Mouse (Mus musculus) midbrain, embryonic 13.5 days (tissue): ENCODE results near the gene Vsx2. TPM values are rescaled to one million over a fixed set of nuclear protein-coding genes. Genes with fewer than 3 reads are reported as not detected.

ENCODE experiments used
- ATAC-seq: fragments of 200-750 bp; cut with Nextera tagmentation; 2 replicates; pipeline ENCODE4 v1.8.0; 2017; ENCODE audit warnings: mild to moderate bottlenecking, moderate TSS enrichment, moderate library complexity
- H3K27ac ChIP-seq: fragments of 300-500 bp; sonication (generic); 2 replicates; pipeline ENCODE4 v1.5.1; 2015; ENCODE audit warnings: inconsistent platforms, mild to moderate bottlenecking, moderate library complexity
- H3K27me3 ChIP-seq: fragments of 300-500 bp; sonication (generic); 2 replicates; pipeline ENCODE4 v1.6.1; 2015; ENCODE audit warnings: mild to moderate bottlenecking, inconsistent platforms
- H3K36me3 ChIP-seq: fragments of 300-500 bp; sonication (generic); 2 replicates; pipeline ENCODE4 v1.6.1; 2015; ENCODE audit warnings: mild to moderate bottlenecking, inconsistent platforms
- H3K4me1 ChIP-seq: fragments of 300-500 bp; sonication (generic); replicated peaks from 2 replicates; pipeline ENCODE4 v1.6.1; 2015; ENCODE audit warnings: inconsistent platforms
- H3K4me2 ChIP-seq: fragments of 300-500 bp; sonication (generic); replicated peaks from 2 replicates; pipeline ENCODE4 v1.6.1; 2015; ENCODE audit warnings: moderate library complexity, mild to moderate bottlenecking, inconsistent platforms
- H3K4me3 ChIP-seq: fragments of 300-500 bp; sonication (generic); replicated peaks from 2 replicates; pipeline ENCODE4 v1.5.1; 2015; ENCODE audit warnings: mild to moderate bottlenecking, inconsistent platforms
- H3K9ac ChIP-seq: fragments of 300-500 bp; sonication (generic); replicated peaks from 2 replicates; pipeline ENCODE4 v1.6.1; 2015; ENCODE audit warnings: mild to moderate bottlenecking, inconsistent platforms
- H3K9me3 ChIP-seq: fragments of 300-500 bp; sonication (generic); 2 replicates; pipeline ENCODE4 v1.6.1; 2016; ENCODE audit warnings: mild to moderate bottlenecking, inconsistent platforms
- WGBS: fragments of 180-500 bp; shearing (Covaris S2); methylation state at CpG from one replicate; pipeline ENCODE4 v1.1.7; 2015; 5-methylcytosine and 5-hydroxymethylcytosine counted together
- polyA plus RNA-seq: library from polyadenylated mRNA; unstranded; fragments of >200 nt; fragmentation: Nextera tagmentation; extraction: Ambion mirVana; gene quantifications from 2 replicates; pipeline ENCODE4 v1.2.1, GENCODE M21; 2015

Gene Vsx2
- polyA plus RNA-seq, 1 experiment from 2014 or later = 3.0 TPM

- no peaks in the 10 kb centered on the region for H3K27me3 ChIP-seq
- H3K27ac ChIP-seq = no peak within 1 kb of the TSS
- no peaks in the 10 kb centered on the region for H3K9me3 ChIP-seq
- peak within 1 kb of the TSS; percentile 59 for H3K4me2 ChIP-seq
- H3K4me1 ChIP-seq = peaks cover 12% of the 10 kb centered on the region; the same call in 1 of the 2 replicates
- WGBS = under 1% methylated on average over 34 of the region's 34 CpGs
- peak within 1 kb of the TSS; percentile 67 for H3K4me3 ChIP-seq
- H3K9ac ChIP-seq = peak within 1 kb of the TSS; percentile 80
- peak; percentile 98 for ATAC-seq
- peaks cover 7% of the 10 kb centered on the region; the same call in 1 of the 2 replicates for H3K36me3 ChIP-seq
These were observed 47.5 kb downstream of the Vsx2 start, which contains the start of gene Abcd4 for GRCm38 (mm10) chr12:84616977-84617630. Abcd4 (minus strand) TSS chr12:84617413.

GRCm38 (mm10) chr12:84617663-84618062 is 48.1 kb downstream of the Vsx2 start:
- peak; percentile 48 for ATAC-seq
- WGBS = 7% methylated on average over 10 of the region's 10 CpGs
- no peak overlapping the region for H3K27ac ChIP-seq
- H3K27me3 ChIP-seq = no peaks in the 10 kb centered on the region
- H3K4me2 ChIP-seq = peak overlapping the region; percentile 59
- H3K4me1 ChIP-seq = peaks cover 12% of the 10 kb centered on the region; the same call in 1 of the 2 replicates
- H3K4me3 ChIP-seq = peak overlapping the region; percentile 67
- no peaks in the 10 kb centered on the region for H3K9me3 ChIP-seq
- H3K9ac ChIP-seq = 0 out of 2 replicates have a peak overlapping the region, but pooled peaks have one; percentile 15
- peaks cover 7% of the 10 kb centered on the region; the same call in 1 of the 2 replicates for H3K36me3 ChIP-seq

- Histone ChIP-seq H3K4me2 (no peak overlapping the region), H3K27me3 (no peaks in the 10 kb centered on the region; the same call in 1 of the 2 replicates), H3K4me3 (no peak overlapping the region), H3K27ac (no peak overlapping the region), H3K9me3 (no peaks in the 10 kb centered on the region), H3K9ac (no peak overlapping the region), H3K36me3 (no peaks in the 10 kb centered on the region), H3K4me1 (peaks cover 19% of the 10 kb centered on the region)
- no peak for ATAC-seq
These were observed 51.4 kb downstream of the Vsx2 start for GRCm38 (mm10) chr12:84620975-84621374.

GRCm38 (mm10) chr12:84624601-84625000 is 55.0 kb downstream of the Vsx2 start:
- no peaks in the 10 kb centered on the region for H3K36me3 ChIP-seq
- no peak overlapping the region for H3K4me3 ChIP-seq
- H3K27me3 ChIP-seq = no peaks in the 10 kb centered on the region; the same call in 1 of the 2 replicates
- H3K9ac ChIP-seq = no peak overlapping the region
- H3K27ac ChIP-seq = no peak overlapping the region
- H3K9me3 ChIP-seq = no peaks in the 10 kb centered on the region
- ATAC-seq = no peak
- peaks cover 10% of the 10 kb centered on the region for H3K4me1 ChIP-seq
- 17% methylated on average over 8 of the region's 8 CpGs for WGBS
- H3K4me2 ChIP-seq = no peak overlapping the region; the same call in 1 of the 2 replicates

GRCm38 (mm10) chr12:84625116-84625515 is 55.6 kb downstream of the Vsx2 start:
- Histone ChIP-seq H3K27me3 (no peaks in the 10 kb centered on the region; the same call in 1 of the 2 replicates), H3K27ac (no peak overlapping the region), H3K4me3 (no peak overlapping the region), H3K9ac (peak overlapping the region; percentile 39; the same call in 1 of the 2 replicates), H3K4me1 (peaks cover 10% of the 10 kb centered on the region), H3K4me2 (peak overlapping the region; percentile 40), H3K36me3 (no peaks in the 10 kb centered on the region), H3K9me3 (no peaks in the 10 kb centered on the region)
- 3% methylated on average over 9 of the region's 9 CpGs for WGBS
- 0 out of 2 replicates have a peak, but pooled peaks have one; percentile 53 for ATAC-seq

- 75% methylated on average over 3 of the region's 3 CpGs for WGBS
- Histone ChIP-seq H3K27me3 (no peaks in the 10 kb centered on the region), H3K4me1 (no peaks in the 10 kb centered on the region), H3K4me3 (no peak overlapping the region), H3K9me3 (no peaks in the 10 kb centered on the region), H3K36me3 (no peaks in the 10 kb centered on the region), H3K9ac (no peak overlapping the region), H3K4me2 (no peak overlapping the region), H3K27ac (no peak overlapping the region)
- ATAC-seq = no peak
These were observed 62.3 kb downstream of the Vsx2 start for GRCm38 (mm10) chr12:84631867-84632266.

GRCm38 (mm10) chr12:84640253-84640652 is 70.7 kb downstream of the Vsx2 start:
- Histone ChIP-seq H3K36me3 (no peaks in the 10 kb centered on the region), H3K9ac (no peak overlapping the region), H3K27me3 (peaks cover 50% of the 10 kb centered on the region), H3K9me3 (no peaks in the 10 kb centered on the region), H3K4me3 (no peak overlapping the region), H3K4me1 (no peaks in the 10 kb centered on the region), H3K4me2 (no peak overlapping the region), H3K27ac (no peak overlapping the region)
- 8% methylated on average over 6 of the region's 6 CpGs for WGBS
- no peak for ATAC-seq

- ATAC-seq = no peak
- Histone ChIP-seq H3K27ac (no peak within 1 kb of the TSS), H3K9me3 (no peaks in the 10 kb centered on the region), H3K4me2 (no peak within 1 kb of the TSS), H3K36me3 (no peaks in the 10 kb centered on the region), H3K4me3 (no peak within 1 kb of the TSS), H3K9ac (no peak within 1 kb of the TSS), H3K4me1 (no peaks in the 10 kb centered on the region), H3K27me3 (peaks cover 50% of the 10 kb centered on the region)
- 7% methylated on average over 9 of the region's 9 CpGs for whole genome bisulfite sequencing
These were observed 71.1 kb downstream of the Vsx2 start, which contains the start of gene Vrtn for GRCm38 (mm10) chr12:84640654-84641053. Vrtn (plus strand) TSS chr12:84641019.

Other genes with a start within 250 kb of the Vsx2 start
- gene Coq6, start 208.1 kb upstream of the Vsx2 start, polyA plus RNA-seq = 42.6 and 45.0 TPM in 2 replicates
- gene Fam161b, start 207.9 kb upstream of the Vsx2 start, polyA plus RNA-seq = 17.7 and 20.6 TPM in 2 replicates
- 9.9 and 10.2 TPM in 2 replicates for gene Entpd5, start 160.7 kb upstream of the Vsx2 start, polyA plus RNA-seq
- gene Bbof1, start 160.7 kb upstream of the Vsx2 start, polyA plus RNA-seq = 2.5 and 4.5 TPM in 2 replicates
- gene Rnf113a2, start 152.6 kb upstream of the Vsx2 start, polyA plus RNA-seq = 27.0 and 27.1 TPM in 2 replicates
- gene Aldh6a1, start 118.8 kb upstream of the Vsx2 start, polyA plus RNA-seq = 28.9 and 29.9 TPM in 2 replicates
- gene Lin52, start 118.3 kb upstream of the Vsx2 start, polyA plus RNA-seq = 38.6 and 41.3 TPM in 2 replicates
- 12.8 and 13.9 TPM in 2 replicates for gene Abcd4, start 47.7 kb downstream of the Vsx2 start, polyA plus RNA-seq
- not detected in 2 replicates for gene Vrtn, start 71.3 kb downstream of the Vsx2 start, polyA plus RNA-seq
- 2.9 and 3.6 TPM in 2 replicates for gene Syndig1l, start 129.1 kb downstream of the Vsx2 start, polyA plus RNA-seq
- gene Npc2, start 203.4 kb downstream of the Vsx2 start, polyA plus RNA-seq = 78.8 and 87.8 TPM in 2 replicates
- 160 and 167 TPM in 2 replicates for gene Isca2, start 203.5 kb downstream of the Vsx2 start, polyA plus RNA-seq